Mouse (Mus musculus) megakaryocyte progenitor cell, adult 5-6 weeks (primary cell): ENCODE results near the gene Fblim1. TPM values are rescaled to one million over a fixed set of nuclear protein-coding genes. Genes with fewer than 3 reads are reported as not detected.

Experiments
- ATAC-seq: replicated peaks from 2 replicates; pipeline ENCODE4 v1.8.0; 2016; ENCODE audit warnings: mild to moderate bottlenecking, moderate TSS enrichment, inconsistent platforms; ENCODE audit not compliant: poor library complexity
- total RNA-seq, 2 experiments: library from RNA; stranded (forward) in 1 of 2; stranded (reverse) in 1 of 2; fragments of 157-497, 149-512 nt in 1 of 2; fragments of 200-1000 nt in 1 of 2; gene quantifications; 2 replicates each; pipeline versions ENCODE4 v1.2.3 to v1.2.4; 2015 to 2017

The Fblim1 gene
- total RNA-seq, 2 experiments from 2014 or later: not detected

- ATAC-seq: no peak
These were observed 20.1 kb upstream of the Fblim1 start for GRCm38 (mm10) chr4:141625774-141626550.

- ATAC-seq: peak; percentile 88
These were observed 19.3 kb upstream of the Fblim1 start for GRCm38 (mm10) chr4:141624983-141625773.

- no peak for ATAC-seq
These were observed 18.2 kb upstream of the Fblim1 start for GRCm38 (mm10) chr4:141624134-141624533.

GRCm38 (mm10) chr4:141623666-141624065, 17.8 kb upstream of the Fblim1 start, which contains the start of gene Slc25a34:
Gene Slc25a34 (minus strand): TSS chr4:141623821.
- ATAC-seq: no peak

- ATAC-seq: no peak
These were observed 17.1 kb upstream of the Fblim1 start for GRCm38 (mm10) chr4:141623037-141623436.

GRCm38 (mm10) chr4:141622580-141622979, 16.7 kb upstream of the Fblim1 start:
- ATAC-seq: no peak

GRCm38 (mm10) chr4:141622091-141622490, 16.2 kb upstream of the Fblim1 start:
- no peak for ATAC-seq

GRCm38 (mm10) chr4:141621297-141621696, 15.4 kb upstream of the Fblim1 start:
- no peak for ATAC-seq

GRCm38 (mm10) chr4:141619299-141619883, 13.5 kb upstream of the Fblim1 start:
- ATAC-seq: 0 out of 2 replicates have a peak, but pooled peaks have one; percentile 22

- peak; percentile 71 for ATAC-seq
These were observed 12.8 kb upstream of the Fblim1 start, which contains the start of gene Tmem82 for GRCm38 (mm10) chr4:141618565-141619243. Gene Tmem82 (minus strand): TSS chr4:141618633.

- peak; percentile 12; the same call in 1 of the 2 replicates for ATAC-seq
These were observed 12.1 kb upstream of the Fblim1 start for GRCm38 (mm10) chr4:141617863-141618564.

GRCm38 (mm10) chr4:141617299-141617698, 11.4 kb upstream of the Fblim1 start:
- ATAC-seq: peak; percentile 76

- no peak for ATAC-seq
These were observed 10.9 kb upstream of the Fblim1 start for GRCm38 (mm10) chr4:141616811-141617210.

- no peak for ATAC-seq
These were observed 9.1 kb upstream of the Fblim1 start for GRCm38 (mm10) chr4:141614946-141615345.

GRCm38 (mm10) chr4:141609538-141609937, 3.6 kb upstream of the Fblim1 start:
- ATAC-seq: no peak

- ATAC-seq: no peak
These were observed 475 bp downstream of the Fblim1 start for GRCm38 (mm10) chr4:141605421-141605820.

GRCm38 (mm10) chr4:141604493-141604892, 1.4 kb downstream of the Fblim1 start:
- no peak for ATAC-seq

- no peak for ATAC-seq
These were observed 2.0 kb downstream of the Fblim1 start for GRCm38 (mm10) chr4:141603921-141604320.

GRCm38 (mm10) chr4:141602523-141603223, 3.2 kb downstream of the Fblim1 start:
- peak; percentile 56; the same call in 1 of the 2 replicates for ATAC-seq
